Mouse (Mus musculus): ENCODE data around the gene Gm5065. TPM values are rescaled to one million over a fixed set of nuclear protein-coding genes. Genes with fewer than 3 reads are reported as not detected.

Gm5065 gene
- not detected in 2 replicates for polyA plus RNA-seq (2011; ENCODE audit: insufficient read length, low read depth, missing spikeins)

DNA sequence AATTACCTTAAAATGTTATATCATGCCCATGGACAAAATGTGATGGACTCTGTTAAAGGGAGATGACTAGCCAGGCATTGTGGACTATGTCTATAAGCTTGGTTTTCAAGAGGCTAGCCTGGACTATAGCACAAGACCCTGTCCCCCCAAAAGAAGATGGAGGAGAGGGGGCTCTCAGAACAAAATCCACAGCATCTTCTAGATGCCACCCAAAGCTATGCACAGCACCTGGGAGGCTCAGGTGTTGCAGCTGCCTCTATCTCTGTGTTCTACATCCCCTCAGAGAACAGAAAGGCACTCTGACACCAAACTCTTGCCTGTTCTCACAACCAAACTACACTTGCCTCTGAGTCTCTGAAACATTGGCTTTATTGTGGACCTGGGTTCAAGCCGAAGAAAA lies at the start of gene Gm5065:
TSS of gene Gm5065 (plus strand) at position 301 of the 400 bp plus-strand sequence.
- no peaks in the 10 kb centered on the region for H3K4me1 ChIP-seq (ENCODE audit: control insufficient read depth, insufficient read depth, low read length)
- no peak within 1 kb of the TSS for H3K4me3 ChIP-seq (ENCODE audit: insufficient read depth, low read length)
- TF ChIP-seq CTCF (IDR thresholded peaks at IDR 0.05; ENCODE audit: borderline replicate concordance, insufficient read depth, low read length) (no peak), POLR2A (IDR thresholded peaks at IDR 0.05; ENCODE audit: low read depth, low read length) (no peak)

DNA sequence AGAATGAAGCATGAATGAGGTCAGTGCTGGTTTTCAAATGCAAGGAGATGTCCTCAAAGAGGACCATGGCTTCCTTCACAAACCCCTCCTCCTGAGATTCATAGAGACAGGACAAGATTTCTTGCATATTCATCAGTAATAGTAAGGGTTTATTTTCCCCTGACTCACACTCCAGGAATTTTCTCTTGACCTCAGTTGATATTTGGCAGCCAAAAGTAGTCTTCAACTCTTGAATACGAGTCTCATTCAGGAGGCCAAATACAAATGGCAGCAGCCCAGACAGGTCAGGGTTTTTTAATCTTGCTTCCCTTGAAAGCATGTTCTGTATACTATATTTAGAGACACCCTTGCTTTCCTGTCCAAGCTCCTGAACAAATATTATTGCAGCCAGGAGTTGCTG lies 22.8 kb upstream of the Gm5065 start:
- H3K27ac ChIP-seq (ENCODE audit: insufficient read depth, low read length), result no peak overlapping the region
- no peaks in the 10 kb centered on the region for H3K4me1 ChIP-seq (ENCODE audit: control insufficient read depth, insufficient read depth, low read length)
- TF ChIP-seq POLR2A (IDR thresholded peaks at IDR 0.05; ENCODE audit: low read depth, low read length) (no peak), CTCF (IDR thresholded peaks at IDR 0.05; ENCODE audit: borderline replicate concordance, insufficient read depth, low read length) (no peak)
- H3K4me3 ChIP-seq (ENCODE audit: insufficient read depth, low read length), result no peak overlapping the region

More for the DNA sequence above, at the start of gene Gm5065:
- no peak within 1 kb of the TSS for H3K27ac ChIP-seq (ENCODE audit: insufficient read depth, low read length)

DNA sequence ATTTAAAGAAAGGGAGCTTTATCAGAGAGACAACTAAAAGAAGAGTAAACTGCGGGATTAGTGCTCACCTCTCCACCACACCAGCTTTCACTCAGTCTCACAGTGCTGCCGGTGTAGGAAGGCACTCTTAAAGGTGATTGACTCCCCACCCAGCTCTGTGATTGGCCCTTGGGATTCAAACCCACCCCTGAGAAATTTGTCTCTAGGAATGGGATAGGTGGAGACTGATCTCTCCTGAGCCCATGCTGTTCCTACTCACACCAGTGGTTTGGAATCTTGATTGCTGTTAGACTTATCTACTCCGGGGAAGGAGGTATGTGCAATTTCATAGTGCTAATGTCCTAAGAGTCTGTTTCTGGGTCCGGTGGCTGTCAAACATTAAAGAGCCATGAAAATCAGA lies 598 bp downstream of the Gm5065 start, which contains the start of gene Nlrp2:
TSS of gene Nlrp2 (minus strand) at position 101 of the 400 bp plus-strand sequence.
- Histone ChIP-seq H3K4me1 (ENCODE audit: control insufficient read depth, insufficient read depth, low read length) (no peaks in the 10 kb centered on the region), H3K27ac (ENCODE audit: insufficient read depth, low read length) (no peak within 1 kb of the TSS), H3K4me3 (ENCODE audit: insufficient read depth, low read length) (no peak within 1 kb of the TSS)
- no peak for TF ChIP-seq CTCF (IDR thresholded peaks at IDR 0.05; ENCODE audit: borderline replicate concordance, insufficient read depth, low read length)
- no peak for TF ChIP-seq POLR2A (IDR thresholded peaks at IDR 0.05; ENCODE audit: low read depth, low read length)

DNA sequence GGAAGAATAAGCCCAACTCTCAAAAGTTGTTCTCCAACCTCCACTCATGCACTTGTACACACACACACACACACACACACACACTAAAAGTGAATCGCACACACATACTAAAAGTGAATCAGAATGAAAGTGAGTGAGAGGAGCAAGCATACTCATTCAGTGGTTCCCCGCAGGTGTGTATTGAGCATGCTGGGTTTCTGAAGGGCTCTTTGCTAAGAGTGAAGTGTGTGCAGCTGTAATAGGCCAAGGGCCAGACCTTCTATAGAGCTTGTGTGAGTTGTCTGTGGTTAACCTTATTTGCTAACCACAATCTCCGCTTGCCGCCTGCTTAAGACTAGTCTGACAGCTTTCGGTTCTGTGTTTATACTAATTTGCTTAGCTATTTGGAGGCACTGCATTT lies 13.3 kb downstream of the Gm5065 start:
- no peak overlapping the region for H3K27ac ChIP-seq (ENCODE audit: insufficient read depth, low read length)
- no peak overlapping the region for H3K4me3 ChIP-seq (ENCODE audit: insufficient read depth, low read length)
- no peaks in the 10 kb centered on the region for H3K4me1 ChIP-seq (ENCODE audit: control insufficient read depth, insufficient read depth, low read length)
- TF ChIP-seq CTCF (IDR thresholded peaks at IDR 0.05; ENCODE audit: borderline replicate concordance, insufficient read depth, low read length), result no peak
- TF ChIP-seq POLR2A (IDR thresholded peaks at IDR 0.05; ENCODE audit: low read depth, low read length), result no peak

DNA sequence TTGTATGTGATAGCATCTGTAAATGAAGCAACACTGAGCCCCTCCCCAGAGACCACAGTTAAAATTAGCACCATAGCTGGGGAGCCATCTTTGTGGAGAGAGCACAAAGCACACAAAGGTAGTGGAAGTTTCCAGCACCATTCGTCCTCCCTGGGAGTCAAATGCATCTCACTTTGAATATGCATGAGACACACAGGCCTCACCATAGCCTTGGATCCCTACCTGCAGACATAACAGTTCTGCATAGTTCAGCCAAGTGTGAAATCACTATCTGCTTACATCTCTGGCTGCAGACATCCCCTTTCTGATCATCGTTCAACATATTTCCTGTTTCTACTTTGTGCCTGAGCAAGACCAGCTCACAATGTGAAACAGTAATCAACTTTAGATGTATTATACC lies 16.4 kb downstream of the Gm5065 start:
- TF ChIP-seq CTCF (IDR thresholded peaks at IDR 0.05; ENCODE audit: borderline replicate concordance, insufficient read depth, low read length) (no peak), POLR2A (IDR thresholded peaks at IDR 0.05; ENCODE audit: low read depth, low read length) (no peak)
- H3K4me3 ChIP-seq (ENCODE audit: insufficient read depth, low read length), result no peak overlapping the region
- no peaks in the 10 kb centered on the region for H3K4me1 ChIP-seq (ENCODE audit: control insufficient read depth, insufficient read depth, low read length)
- H3K27ac ChIP-seq (ENCODE audit: insufficient read depth, low read length), result no peak overlapping the region

DNA sequence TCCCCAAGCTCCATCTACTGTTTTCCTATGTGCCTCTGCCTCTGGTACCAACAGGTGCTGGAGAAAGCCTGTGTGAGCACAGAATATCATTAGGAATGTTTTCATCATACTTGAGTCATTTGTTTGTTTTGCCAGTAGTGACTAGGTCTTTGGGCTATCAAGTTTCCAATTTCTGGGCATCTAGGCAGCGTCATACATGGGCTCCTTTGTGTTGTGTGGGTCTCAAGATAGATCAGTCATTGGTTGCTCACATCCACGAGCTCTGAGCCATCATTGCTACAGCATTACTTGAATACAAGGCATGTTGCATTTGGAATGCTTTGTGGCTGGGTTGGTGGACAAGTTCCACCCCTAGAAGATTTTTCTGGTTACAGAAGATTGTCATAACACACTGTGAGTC lies 55.9 kb downstream of the Gm5065 start:
- Histone ChIP-seq H3K4me3 (ENCODE audit: insufficient read depth, low read length) (no peak overlapping the region), H3K27ac (ENCODE audit: insufficient read depth, low read length) (no peak overlapping the region), H3K4me1 (ENCODE audit: control insufficient read depth, insufficient read depth, low read length) (no peaks in the 10 kb centered on the region)
- no peak for TF ChIP-seq POLR2A (IDR thresholded peaks at IDR 0.05; ENCODE audit: low read depth, low read length)
- TF ChIP-seq CTCF (IDR thresholded peaks at IDR 0.05; ENCODE audit: borderline replicate concordance, insufficient read depth, low read length), result no peak

Other genes with a start within 250 kb of the Gm5065 start
- not detected in 2 replicates for gene Rfpl4, start 233.6 kb upstream of the Gm5065 start, polyA plus RNA-seq (2011; ENCODE audit: insufficient read length, low read depth, missing spikeins)
- 0.57 TPM in 1 of 2 replicates, not detected in the other for gene Rasl2-9, start 224.6 kb upstream of the Gm5065 start, polyA plus RNA-seq (2011; ENCODE audit: insufficient read length, low read depth, missing spikeins)
- 0.04 TPM in 1 of 2 replicates, not detected in the other for gene Vmn1r55, start 200.9 kb upstream of the Gm5065 start, polyA plus RNA-seq (2011; ENCODE audit: insufficient read length, low read depth, missing spikeins)
- not detected in 2 replicates for gene Vmn1r56, start 153.8 kb upstream of the Gm5065 start, polyA plus RNA-seq (2011; ENCODE audit: insufficient read length, low read depth, missing spikeins)
- not detected in 2 replicates for gene Vmn1r57, start 132.0 kb upstream of the Gm5065 start, polyA plus RNA-seq (2011; ENCODE audit: insufficient read length, low read depth, missing spikeins)
- gene Nlrp2, start 498 bp downstream of the Gm5065 start, polyA plus RNA-seq (2011; ENCODE audit: insufficient read length, low read depth, missing spikeins), result not detected in 2 replicates
- not detected in 2 replicates for gene Vmn1r58, start 62.9 kb downstream of the Gm5065 start, polyA plus RNA-seq (2011; ENCODE audit: insufficient read length, low read depth, missing spikeins)
- not detected in 2 replicates for gene Vmn1r59, start 106.2 kb downstream of the Gm5065 start, polyA plus RNA-seq (2011; ENCODE audit: insufficient read length, low read depth, missing spikeins)
- not detected in 2 replicates for gene Vmn2r28, start 143.4 kb downstream of the Gm5065 start, polyA plus RNA-seq (2011; ENCODE audit: insufficient read length, low read depth, missing spikeins)
- gene Vmn1r60, start 196.8 kb downstream of the Gm5065 start, polyA plus RNA-seq (2011; ENCODE audit: insufficient read length, low read depth, missing spikeins), result not detected in 2 replicates